Mouse (Mus musculus) kidney, adult 11 months (tissue): ENCODE measurements at regions not wholly inside any gene's neighbourhood (a gene's known extent, or its start where the extent isn't known, plus 50 kb on each side); places are given as distances from the start of the nearest gene placed in this dataset.
A peak's percentile ranks its signal among the peaks of the same experiment; 100 is the strongest.

ENCODE experiments used
- DNase-seq: peaks from one replicate; pipeline ENCODE4 v3.0.0; 2022

- no peak for DNase-seq
These were observed 307.3 kb upstream of the Clint1 start for GRCm38 (mm10) chr11:45544531-45544930.

- no peak for DNase-seq
These were observed 305.8 kb upstream of the Clint1 start for GRCm38 (mm10) chr11:45545896-45546626.

- DNase-seq = no peak
These were observed 305.0 kb upstream of the Clint1 start for GRCm38 (mm10) chr11:45546861-45547260.

GRCm38 (mm10) chr11:45550376-45550775 is 301.5 kb upstream of the Clint1 start:
- DNase-seq = no peak

GRCm38 (mm10) chr11:45577469-45578154 is 274.2 kb upstream of the Clint1 start:
- no peak for DNase-seq

GRCm38 (mm10) chr11:45592335-45592734 is 259.5 kb upstream of the Clint1 start:
- no peak for DNase-seq

- DNase-seq = no peak
These were observed 258.8 kb upstream of the Clint1 start for GRCm38 (mm10) chr11:45592890-45593642.

- no peak for DNase-seq
These were observed 256.5 kb upstream of the Clint1 start for GRCm38 (mm10) chr11:45595372-45595771.

- no peak for DNase-seq
These were observed 230.0 kb upstream of the Clint1 start for GRCm38 (mm10) chr11:45621824-45622223.

- no peak for DNase-seq
These were observed 229.2 kb upstream of the Clint1 start for GRCm38 (mm10) chr11:45622701-45623100.

- no peak for DNase-seq
These were observed 227.6 kb upstream of the Clint1 start for GRCm38 (mm10) chr11:45624233-45624632.

- no peak for DNase-seq
These were observed 222.6 kb upstream of the Clint1 start for GRCm38 (mm10) chr11:45629250-45629649.

GRCm38 (mm10) chr11:45634535-45635235 is 217.2 kb upstream of the Clint1 start:
- DNase-seq = no peak

GRCm38 (mm10) chr11:45635896-45636295 is 216.0 kb upstream of the Clint1 start:
- no peak for DNase-seq

GRCm38 (mm10) chr11:45639236-45639635 is 212.6 kb upstream of the Clint1 start:
- DNase-seq = no peak

- no peak for DNase-seq
These were observed 209.6 kb upstream of the Clint1 start for GRCm38 (mm10) chr11:45642142-45642756.

- no peak for DNase-seq
These were observed 208.1 kb upstream of the Clint1 start for GRCm38 (mm10) chr11:45643629-45644325.

GRCm38 (mm10) chr11:45645815-45646214 is 206.0 kb upstream of the Clint1 start:
- DNase-seq = no peak

- no peak for DNase-seq
These were observed 204.0 kb upstream of the Clint1 start for GRCm38 (mm10) chr11:45647888-45648287.

GRCm38 (mm10) chr11:45656260-45656659 is 195.6 kb upstream of the Clint1 start:
- DNase-seq = no peak

GRCm38 (mm10) chr11:45670156-45670830 is 181.6 kb upstream of the Clint1 start:
- peak; percentile 2 for DNase-seq
